Mouse (Mus musculus): ENCODE measurements at regions not wholly inside any gene's neighbourhood (a gene's known extent, or its start where the extent isn't known, plus 50 kb on each side); places are given as distances from the start of the nearest gene placed in this dataset.

GRCm38 (mm10) chr16:13204948-13205470 lies 51.3 kb upstream of the Mrtfb start:
- H3K4me2 ChIP-seq, result no peak overlapping the region
- ATAC-seq (ENCODE audit: insufficient read depth, low FRiP score, low read depth), result no peak
- no peak overlapping the region for H3K4me3 ChIP-seq (replicated peaks)
- H3K9me3 ChIP-seq, result no peaks in the 10 kb centered on the region
- no peaks in the 10 kb centered on the region for H3K36me3 ChIP-seq
- no peaks in the 10 kb centered on the region for H3K27me3 ChIP-seq (replicated peaks)
- 89% methylated on average over 6 of the region's 6 CpGs for WGBS
- no peak overlapping the region for H3K27ac ChIP-seq
- no peak overlapping the region for H3K9ac ChIP-seq
- no peaks in the 10 kb centered on the region for H3K4me1 ChIP-seq

GRCm38 (mm10) chr16:13205855-13206254 lies 50.4 kb upstream of the Mrtfb start:
- no peaks in the 10 kb centered on the region for H3K36me3 ChIP-seq
- no peaks in the 10 kb centered on the region for H3K9me3 ChIP-seq
- H3K4me2 ChIP-seq, result no peak overlapping the region
- no peak overlapping the region for H3K4me3 ChIP-seq (replicated peaks)
- no peaks in the 10 kb centered on the region for H3K27me3 ChIP-seq (replicated peaks)
- no peak overlapping the region for H3K27ac ChIP-seq
- H3K4me1 ChIP-seq, result no peaks in the 10 kb centered on the region
- H3K9ac ChIP-seq, result no peak overlapping the region
- 22% methylated on average over 5 of the region's 5 CpGs for WGBS
- ATAC-seq (ENCODE audit: insufficient read depth, low FRiP score, low read depth), result peak; percentile 83; the same call in 1 of the 2 replicates

All from stomach, embryonic 15.5 days (tissue).